Mouse (Mus musculus) liver, embryonic 11.5 days (tissue): ENCODE results near the gene Alg14. TPM values are rescaled to one million over a fixed set of nuclear protein-coding genes. Genes with fewer than 3 reads are reported as not detected.

Experiments used
- ATAC-seq: fragments of 200-750 bp; cut with Nextera tagmentation; replicated peaks from 2 replicates; pipeline ENCODE4 v1.8.0; 2017; ENCODE audit warnings: moderate number of reproducible peaks, mild to moderate bottlenecking, moderate TSS enrichment, moderate library complexity; ENCODE audit not compliant: low FRiP score
- DNase-seq: peaks from one replicate; pipeline ENCODE4 v3.0.0-alpha.2; 2017; ENCODE audit warnings: low spot score
- H3K27ac ChIP-seq: fragments of 300-500 bp; sonication (generic); 2 replicates; pipeline ENCODE4 v1.5.1; 2014; ENCODE audit warnings: mild to moderate bottlenecking, low read depth, low read length, control low read depth
- H3K27me3 ChIP-seq: fragments of 300-500 bp; sonication (generic); replicated peaks from 2 replicates; pipeline ENCODE4 v1.6.1; 2014; ENCODE audit warnings: low read length, mixed read lengths; ENCODE audit not compliant: control insufficient read depth, insufficient read depth
- H3K36me3 ChIP-seq: fragments of 300-500 bp; sonication (generic); 2 replicates; pipeline ENCODE4 v1.6.1; 2014; ENCODE audit warnings: mild to moderate bottlenecking, low read length, moderate library complexity, mixed read lengths; ENCODE audit not compliant: control insufficient read depth, insufficient read depth
- H3K4me1 ChIP-seq: fragments of 300-500 bp; sonication (generic); replicated peaks from 2 replicates; pipeline ENCODE4 v1.6.1; 2014; ENCODE audit warnings: low read length, mixed read lengths; ENCODE audit not compliant: control insufficient read depth, insufficient read depth
- H3K4me2 ChIP-seq: fragments of 300-500 bp; sonication (generic); 2 replicates; pipeline ENCODE4 v1.6.1; 2014; ENCODE audit warnings: mild to moderate bottlenecking, control low read depth, moderate library complexity
- H3K4me3 ChIP-seq: fragments of 300-500 bp; sonication (generic); 2 replicates; pipeline ENCODE4 v1.5.1; 2014; ENCODE audit warnings: low read depth, low read length, control low read depth
- H3K9ac ChIP-seq: fragments of 300-500 bp; sonication (generic); 2 replicates; pipeline ENCODE4 v1.6.1; 2014; ENCODE audit warnings: low read depth, low read length, control low read depth
- H3K9me3 ChIP-seq: fragments of 300-500 bp; sonication (generic); 2 replicates; pipeline ENCODE4 v1.6.1; 2016; ENCODE audit warnings: low read length, inconsistent platforms, mixed read lengths; ENCODE audit not compliant: control insufficient read depth
- WGBS: fragments of 180-500 bp; shearing (Covaris S2); extraction: QIAGEN DNeasy Blood & Tissue Kit; methylation state at CpG from one replicate; pipeline ENCODE4 v1.1.7; 2014; 5-methylcytosine and 5-hydroxymethylcytosine counted together
- polyA plus RNA-seq: library from polyadenylated mRNA; unstranded; fragments of >200 nt; fragmentation: Nextera tagmentation; extraction: Ambion mirVana; gene quantifications from 2 replicates; pipeline ENCODE4 v1.2.1, GENCODE M21; 2014

The Alg14 gene
- polyA plus RNA-seq, 1 experiment from 2014 or later: 26.4 TPM

GRCm38 (mm10) chr3:121267283-121267682, 24.3 kb upstream of the Alg14 start:
- no peaks in the 10 kb centered on the region for H3K36me3 ChIP-seq
- no peaks in the 10 kb centered on the region for H3K9me3 ChIP-seq
- H3K27me3 ChIP-seq: peaks cover 8% of the 10 kb centered on the region
- no peak overlapping the region for H3K4me3 ChIP-seq
- DNase-seq (no peak), ATAC-seq (peak; percentile 62)
- peaks cover 22% of the 10 kb centered on the region for H3K4me1 ChIP-seq
- WGBS: 59% methylated on average over 5 of the region's 5 CpGs
- H3K4me2 ChIP-seq: peak overlapping the region; percentile 50
- H3K27ac ChIP-seq: peak overlapping the region; percentile 93
- H3K9ac ChIP-seq: peak overlapping the region; percentile 59

DNA sequence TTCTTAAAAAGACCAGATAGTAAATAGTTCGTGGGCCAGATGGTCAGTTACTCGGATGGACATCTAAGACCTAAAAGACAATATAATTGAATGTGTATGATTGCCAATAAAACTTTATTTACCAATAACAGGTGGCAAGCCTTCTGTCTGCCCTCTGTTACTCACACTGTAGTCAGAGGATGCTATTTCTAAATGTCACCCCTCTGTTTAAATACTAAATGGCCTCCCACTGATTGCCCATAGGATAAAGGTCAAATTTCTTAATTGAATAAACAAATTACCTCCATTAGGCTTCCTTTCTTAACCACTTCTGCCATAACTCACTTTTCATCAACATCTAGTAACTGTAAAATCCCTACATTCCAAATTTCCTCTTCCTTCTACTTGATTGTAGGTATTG, 19.0 kb upstream of the Alg14 start:
- 70% methylated on average over 2 of the region's 2 CpGs for WGBS
- H3K4me1 ChIP-seq: peaks cover 5% of the 10 kb centered on the region
- no peak for ATAC-seq

GRCm38 (mm10) chr3:121274010-121274409, 17.6 kb upstream of the Alg14 start:
- WGBS: 84% methylated on average over 2 of the region's 2 CpGs
- no peaks in the 10 kb centered on the region for H3K4me1 ChIP-seq
- no peak overlapping the region for H3K9ac ChIP-seq
- no peak for ATAC-seq
- H3K27ac ChIP-seq: no peak overlapping the region
- DNase-seq: no peak
- H3K4me2 ChIP-seq: no peak overlapping the region
- no peaks in the 10 kb centered on the region for H3K36me3 ChIP-seq
- no peak overlapping the region for H3K4me3 ChIP-seq
- no peaks in the 10 kb centered on the region for H3K9me3 ChIP-seq
- H3K27me3 ChIP-seq: no peaks in the 10 kb centered on the region

More for the DNA sequence above, 19.0 kb upstream of the Alg14 start:
- H3K27me3 ChIP-seq: no peaks in the 10 kb centered on the region; the same call in 1 of the 2 replicates
- H3K4me2 ChIP-seq: no peak overlapping the region
- H3K36me3 ChIP-seq: no peaks in the 10 kb centered on the region
- H3K4me3 ChIP-seq: no peak overlapping the region
- no peak for DNase-seq
- H3K9me3 ChIP-seq: no peaks in the 10 kb centered on the region
- H3K27ac ChIP-seq: no peak overlapping the region
- H3K9ac ChIP-seq: no peak overlapping the region

- WGBS: 78% methylated on average over 4 of the region's 4 CpGs
- no peak for ATAC-seq
- no peak overlapping the region for H3K4me3 ChIP-seq
- no peak overlapping the region for H3K4me2 ChIP-seq
- no peaks in the 10 kb centered on the region; the same call in 1 of the 2 replicates for H3K4me1 ChIP-seq
- DNase-seq: no peak
- no peaks in the 10 kb centered on the region for H3K36me3 ChIP-seq
- no peaks in the 10 kb centered on the region for H3K9me3 ChIP-seq
- H3K27me3 ChIP-seq: no peaks in the 10 kb centered on the region
- no peak overlapping the region for H3K9ac ChIP-seq
- no peak overlapping the region for H3K27ac ChIP-seq
Measured at GRCm38 (mm10) chr3:121277009-121277408, 14.6 kb upstream of the Alg14 start.

- no peak overlapping the region for H3K4me3 ChIP-seq
- no peaks in the 10 kb centered on the region; the same call in 1 of the 2 replicates for H3K4me1 ChIP-seq
- no peak overlapping the region for H3K4me2 ChIP-seq
- H3K27ac ChIP-seq: no peak overlapping the region
- H3K9ac ChIP-seq: no peak overlapping the region
- no peak for ATAC-seq
- H3K9me3 ChIP-seq: no peaks in the 10 kb centered on the region
- peak; percentile 22 for DNase-seq
- H3K36me3 ChIP-seq: no peaks in the 10 kb centered on the region
- 89% methylated on average over 4 of the region's 4 CpGs for WGBS
- H3K27me3 ChIP-seq: no peaks in the 10 kb centered on the region
Measured at GRCm38 (mm10) chr3:121277557-121277956, 14.0 kb upstream of the Alg14 start.

GRCm38 (mm10) chr3:121279679-121280078, 11.9 kb upstream of the Alg14 start:
- H3K4me2 ChIP-seq: no peak overlapping the region
- no peaks in the 10 kb centered on the region for H3K27me3 ChIP-seq
- no peak for DNase-seq
- WGBS: 85% methylated on average over 14 of the region's 14 CpGs
- no peak overlapping the region for H3K9ac ChIP-seq
- no peaks in the 10 kb centered on the region for H3K36me3 ChIP-seq
- peak; percentile 72 for ATAC-seq
- H3K4me3 ChIP-seq: no peak overlapping the region
- H3K9me3 ChIP-seq: no peaks in the 10 kb centered on the region
- H3K4me1 ChIP-seq: no peaks in the 10 kb centered on the region; the same call in 1 of the 2 replicates
- no peak overlapping the region for H3K27ac ChIP-seq

DNA sequence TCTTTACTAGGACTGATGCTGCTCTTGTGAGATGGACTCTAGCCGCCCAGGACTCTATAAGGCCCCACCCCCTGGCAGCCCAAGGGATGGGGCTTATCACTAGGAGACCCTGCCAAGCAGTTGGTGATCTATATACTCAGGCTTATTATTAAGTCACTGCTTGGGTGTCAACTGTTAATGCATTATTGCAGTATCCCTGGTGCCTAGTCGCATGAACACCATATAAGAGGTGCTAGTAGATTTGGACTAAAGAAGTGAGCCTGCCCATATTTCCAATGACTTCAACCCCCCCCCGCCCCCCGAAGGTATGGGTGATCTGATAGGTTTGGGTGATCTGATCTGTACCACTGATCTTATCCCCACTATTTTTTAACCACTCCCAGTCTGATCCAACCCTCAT, 8.6 kb upstream of the Alg14 start, which contains the start of gene Tmem56:
Tmem56 (minus strand) TSS at position 101 of the 400 bp plus-strand sequence.
- no peaks in the 10 kb centered on the region for H3K9me3 ChIP-seq
- H3K36me3 ChIP-seq: no peaks in the 10 kb centered on the region
- no peaks in the 10 kb centered on the region for H3K27me3 ChIP-seq
- ATAC-seq (peak; percentile 40; the same call in 1 of the 2 replicates), DNase-seq (no peak)
- H3K9ac ChIP-seq: no peak within 1 kb of the TSS
- no peaks in the 10 kb centered on the region; the same call in 1 of the 2 replicates for H3K4me1 ChIP-seq
- H3K4me2 ChIP-seq: no peak within 1 kb of the TSS
- WGBS: 90% methylated on average over 4 of the region's 4 CpGs
- H3K27ac ChIP-seq: no peak within 1 kb of the TSS
- H3K4me3 ChIP-seq: no peak within 1 kb of the TSS

DNA sequence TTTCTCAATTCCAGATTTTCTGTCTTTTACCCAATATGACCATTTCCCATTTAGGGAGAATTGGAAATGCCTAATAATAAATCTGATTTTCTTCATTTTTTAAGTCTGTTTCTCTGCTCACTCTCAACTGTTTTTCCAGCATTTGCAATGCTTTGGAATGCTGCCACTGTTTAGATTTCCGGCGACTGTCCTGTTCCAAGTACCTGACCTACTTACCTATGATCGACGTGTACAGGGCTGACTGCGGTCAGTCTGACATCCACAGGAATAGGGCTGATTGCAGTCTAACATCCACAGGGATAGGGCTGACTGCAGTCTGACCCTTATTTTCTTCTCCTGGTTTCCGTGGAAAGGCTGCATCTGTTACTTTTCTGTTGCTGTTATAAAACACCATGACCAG, 6.4 kb upstream of the Alg14 start:
- no peak overlapping the region for H3K9ac ChIP-seq
- no peaks in the 10 kb centered on the region for H3K36me3 ChIP-seq
- no peak overlapping the region for H3K4me2 ChIP-seq
- WGBS: 92% methylated on average over 6 of the region's 6 CpGs
- no peak overlapping the region for H3K27ac ChIP-seq
- no peaks in the 10 kb centered on the region for H3K9me3 ChIP-seq
- H3K4me3 ChIP-seq: no peak overlapping the region
- H3K4me1 ChIP-seq: peaks cover 2% of the 10 kb centered on the region; the same call in 1 of the 2 replicates
- no peaks in the 10 kb centered on the region for H3K27me3 ChIP-seq
- no peak for DNase-seq
- no peak for ATAC-seq

- no peak for DNase-seq
- no peak overlapping the region for H3K4me3 ChIP-seq
- H3K9ac ChIP-seq: no peak overlapping the region
- ATAC-seq: no peak
- no peaks in the 10 kb centered on the region for H3K9me3 ChIP-seq
- 86% methylated on average over 2 of the region's 2 CpGs for WGBS
- H3K36me3 ChIP-seq: no peaks in the 10 kb centered on the region
- H3K27ac ChIP-seq: no peak overlapping the region
- no peaks in the 10 kb centered on the region for H3K27me3 ChIP-seq
- no peak overlapping the region for H3K4me2 ChIP-seq
- peaks cover 9% of the 10 kb centered on the region for H3K4me1 ChIP-seq
Measured at GRCm38 (mm10) chr3:121287151-121287550, 4.4 kb upstream of the Alg14 start.
